Mouse (Mus musculus) G1E (cell line): ENCODE results near the gene Cpeb4. TPM values are rescaled to one million over a fixed set of nuclear protein-coding genes. Genes with fewer than 3 reads are reported as not detected.

Experiments used
- ATAC-seq: 2 replicates; pipeline ENCODE4 v1.8.0; 2016; ENCODE audit warnings: mild to moderate bottlenecking; ENCODE audit not compliant: insufficient number of reproducible peaks, poor library complexity, low FRiP score, severe bottlenecking; ENCODE audit errors: extremely low read depth
- DNase-seq: peaks from one replicate; pipeline ENCODE4 v3.0.0; 2012; ENCODE audit warnings: low spot score
- H3K27me3 ChIP-seq: 2 replicates; pipeline ENCODE4 v1.6.1; 2012; ENCODE audit warnings: mild to moderate bottlenecking, low read length, inconsistent platforms; ENCODE audit not compliant: insufficient read depth
- H3K36me3 ChIP-seq: replicated peaks from 2 replicates; pipeline ENCODE3; 2012; ENCODE audit warnings: mild to moderate bottlenecking, inconsistent platforms
- H3K4me1 ChIP-seq: 2 replicates; pipeline ENCODE4 v1.6.1; 2012; ENCODE audit warnings: low read depth, low read length, inconsistent platforms, mixed read lengths; ENCODE audit not compliant: insufficient read depth
- H3K4me3 ChIP-seq: 2 replicates; pipeline ENCODE4 v1.5.1; 2012; ENCODE audit warnings: low read depth, mild to moderate bottlenecking, inconsistent platforms, low read length, moderate library complexity, mixed read lengths
- H3K9me3 ChIP-seq: replicated peaks from 2 replicates; pipeline ENCODE4 v1.6.1; 2012; ENCODE audit warnings: inconsistent platforms
- CTCF ChIP-seq: IDR thresholded peaks from 2 replicates; pipeline ENCODE4 v1.5.1; 2012; ENCODE audit warnings: low read depth, low read length, inconsistent platforms, mixed read lengths
- GATA1 ChIP-seq: IDR thresholded peaks from 2 replicates; pipeline ENCODE4 v1.6.1; 2012; ENCODE audit warnings: borderline replicate concordance, low read length, inconsistent platforms, mixed read lengths
- GATA2 ChIP-seq: IDR thresholded peaks from 2 replicates; pipeline ENCODE4 v1.6.1; 2012; ENCODE audit warnings: low read depth, low read length, inconsistent platforms, borderline replicate concordance
- POLR2AphosphoS5 ChIP-seq: IDR thresholded peaks from 2 replicates; pipeline ENCODE4 v1.6.1; 2012; ENCODE audit warnings: low read depth, low read length, inconsistent platforms; ENCODE audit not compliant: insufficient replicate concordance
- TAL1 ChIP-seq: conservative IDR thresholded peaks from 2 replicates; pipeline ENCODE4 v1.6.1; 2012; ENCODE audit warnings: low read depth, low read length, inconsistent platforms, mixed read lengths
- polyA plus RNA-seq: library from polyadenylated mRNA; stranded (reverse); fragments of >175 nt; gene quantifications from 2 replicates; pipeline ENCODE4 v1.2.3, GENCODE M21; 2012
- total RNA-seq, 2 experiments: library from RNA; stranded (forward) in 1 of 2; stranded (reverse) in 1 of 2; fragments of 200-1000 nt in 1 of 2; fragments of >200 nt in 1 of 2; fragmentation: Nextera tagmentation in 1 of 2; gene quantifications; 2 replicates each; pipeline ENCODE4 v1.2.3; 2014 to 2017

Gene Cpeb4
- total and polyA plus RNA-seq, 3 experiments: 5.6 to 84.2 (median 30.4) TPM

- H3K4me3 ChIP-seq: no peak overlapping the region
- no peaks in the 10 kb centered on the region for H3K9me3 ChIP-seq
Measured at GRCm38 (mm10) chr11:31900736-31901135, 28.7 kb downstream of the Cpeb4 start.

GRCm38 (mm10) chr11:31902251-31903001, 30.4 kb downstream of the Cpeb4 start:
- DNase-seq: no peak
- Histone ChIP-seq H3K9me3 (no peaks in the 10 kb centered on the region), H3K36me3 (peaks cover 17% of the 10 kb centered on the region), H3K4me3 (no peak overlapping the region), H3K27me3 (no peaks in the 10 kb centered on the region), H3K4me1 (peaks cover 19% of the 10 kb centered on the region)
- no peak for ATAC-seq
- TF ChIP-seq GATA2 (no peak), CTCF (no peak), POLR2AphosphoS5 (no peak), GATA1 (no peak), TAL1 (no peak)

More at GRCm38 (mm10) chr11:31900736-31901135, 28.7 kb downstream of the Cpeb4 start:
- TF ChIP-seq POLR2AphosphoS5 (no peak), TAL1 (no peak), CTCF (no peak), GATA1 (no peak), GATA2 (no peak)
- no peak for ATAC-seq
- peaks cover 36% of the 10 kb centered on the region for H3K4me1 ChIP-seq
- H3K27me3 ChIP-seq: no peaks in the 10 kb centered on the region
- DNase-seq: no peak
- peaks cover 21% of the 10 kb centered on the region for H3K36me3 ChIP-seq

DNA sequence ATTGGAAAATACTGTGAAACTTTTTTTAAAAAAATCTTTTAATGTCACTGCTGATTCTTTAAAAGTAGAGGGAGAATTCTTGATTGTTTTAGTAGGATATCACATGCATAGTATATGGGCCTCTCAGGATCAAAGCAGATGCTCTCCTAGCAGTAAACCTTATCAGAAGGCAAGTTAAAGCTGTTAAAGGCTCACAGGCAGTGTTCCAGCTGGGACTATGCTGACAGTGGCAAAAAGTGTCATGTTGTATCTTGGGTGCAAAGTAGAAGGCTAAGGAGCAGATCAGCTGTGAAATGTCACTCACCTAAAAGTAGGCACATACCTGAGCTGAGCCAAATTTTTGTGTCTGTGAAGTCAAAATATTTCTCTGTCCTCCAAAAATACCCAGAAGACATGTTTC, 34.5 kb downstream of the Cpeb4 start:
- ATAC-seq (no peak), DNase-seq (no peak)
- H3K4me3 ChIP-seq: no peak overlapping the region
- no peaks in the 10 kb centered on the region for H3K27me3 ChIP-seq
- TF ChIP-seq GATA2 (no peak), POLR2AphosphoS5 (no peak), CTCF (no peak), GATA1 (no peak), TAL1 (no peak)
- H3K9me3 ChIP-seq: no peaks in the 10 kb centered on the region
- H3K36me3 ChIP-seq: peaks cover 5% of the 10 kb centered on the region
- H3K4me1 ChIP-seq: no peaks in the 10 kb centered on the region

DNA sequence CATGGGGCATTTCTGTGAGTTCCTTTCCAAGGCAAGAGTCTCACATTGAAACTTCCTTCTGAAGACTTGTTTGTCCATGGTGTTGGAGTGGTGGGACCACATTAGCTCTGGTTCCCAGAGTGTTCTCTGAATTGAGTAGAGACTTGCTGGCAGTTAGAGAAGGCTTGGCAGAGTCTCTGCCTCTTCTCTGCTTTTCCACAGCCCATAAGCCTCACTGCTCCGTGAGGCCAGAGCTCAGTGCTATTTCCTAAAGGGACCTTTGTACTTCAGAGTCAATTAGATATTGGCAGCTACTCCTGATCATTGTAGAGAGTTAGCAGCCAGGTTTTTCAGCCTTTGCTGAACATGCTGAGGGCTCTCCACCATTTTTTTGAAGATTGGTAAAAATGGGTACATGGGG, 35.6 kb downstream of the Cpeb4 start:
- Histone ChIP-seq H3K27me3 (no peaks in the 10 kb centered on the region), H3K4me3 (no peak overlapping the region), H3K9me3 (no peaks in the 10 kb centered on the region), H3K36me3 (no peaks in the 10 kb centered on the region), H3K4me1 (no peaks in the 10 kb centered on the region)
- ATAC-seq: no peak
- TF ChIP-seq POLR2AphosphoS5 (no peak), CTCF (no peak), TAL1 (no peak), GATA2 (no peak), GATA1 (no peak)
- DNase-seq: no peak

DNA sequence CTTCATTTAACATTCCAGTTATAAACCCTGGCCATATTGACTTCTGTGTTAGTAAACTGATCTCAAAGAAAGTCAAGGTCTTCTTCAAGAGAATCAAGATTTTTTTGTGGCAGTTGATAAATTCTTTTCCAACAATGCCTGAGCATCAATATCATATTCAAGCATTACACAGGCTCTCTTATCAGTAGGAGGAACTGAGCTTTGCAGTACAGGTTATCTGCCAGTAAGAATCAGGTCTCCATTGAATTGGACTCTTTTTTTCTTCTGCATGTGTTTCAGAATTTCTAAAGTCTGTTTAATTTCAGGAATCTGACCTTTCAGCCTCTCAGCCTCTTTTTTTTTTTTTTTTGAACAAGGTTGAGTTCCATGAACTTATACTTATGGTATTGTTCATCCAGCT, 40.9 kb downstream of the Cpeb4 start:
- H3K27me3 ChIP-seq: no peaks in the 10 kb centered on the region
- TF ChIP-seq TAL1 (no peak), GATA1 (no peak), POLR2AphosphoS5 (no peak), GATA2 (no peak), CTCF (no peak)
- H3K36me3 ChIP-seq: peaks cover 4% of the 10 kb centered on the region
- H3K9me3 ChIP-seq: no peaks in the 10 kb centered on the region
- H3K4me3 ChIP-seq: no peak overlapping the region
- H3K4me1 ChIP-seq: no peaks in the 10 kb centered on the region
- ATAC-seq (no peak), DNase-seq (no peak)

GRCm38 (mm10) chr11:31917769-31918168, 45.8 kb downstream of the Cpeb4 start:
- no peaks in the 10 kb centered on the region for H3K9me3 ChIP-seq
- H3K4me1 ChIP-seq: no peaks in the 10 kb centered on the region
- H3K4me3 ChIP-seq: no peak overlapping the region
- peaks cover 20% of the 10 kb centered on the region for H3K36me3 ChIP-seq
- ATAC-seq: no peak
- no peak for TF ChIP-seq TAL1
- TF ChIP-seq GATA2: no peak
- no peak for TF ChIP-seq CTCF
- no peak for TF ChIP-seq POLR2AphosphoS5
- no peak for TF ChIP-seq GATA1
- no peak for DNase-seq
- no peaks in the 10 kb centered on the region for H3K27me3 ChIP-seq
